Mouse (Mus musculus) heart, adult 2 months (tissue): ENCODE data around the gene 2810459M11Rik.

Experiments used
- CTCF ChIP-seq: fragments of 200-600 bp; IDR thresholded peaks from 2 replicates; pipeline ENCODE4 v1.8.1; 2022; ENCODE audit warnings: antibody characterized with exemption, mild to moderate bottlenecking, moderate library complexity
- EP300 ChIP-seq: fragments of 200-500 bp; IDR thresholded peaks from 2 replicates; pipeline ENCODE4 v1.6.1; 2011; ENCODE audit warnings: low read depth, low read length, control low read depth; ENCODE audit not compliant: insufficient read depth
- POLR2A ChIP-seq: fragments of 200-500 bp; IDR thresholded peaks from 2 replicates; pipeline ENCODE4 v1.6.1; 2011; ENCODE audit warnings: mild to moderate bottlenecking, low read depth, low read length, control low read depth; ENCODE audit not compliant: insufficient read depth

GRCm38 (mm10) chr1:86054943-86055342 lies 9.3 kb downstream of the 2810459M11Rik start:
- TF ChIP-seq CTCF (no peak), POLR2A (no peak), EP300 (no peak)
